Mouse (Mus musculus): ENCODE measurements around the gene Dpep2nb. TPM values are rescaled to one million over a fixed set of nuclear protein-coding genes. Genes with fewer than 3 reads are reported as not detected.
"Not testable (repeated sequence)": the region's sequence is repeated elsewhere in the genome, so short reads cannot be mapped to it uniquely, and the experiment has no call there.

The Dpep2nb gene
- polyA plus RNA-seq, 1 experiment from 2014 or later, result not detected

DNA sequence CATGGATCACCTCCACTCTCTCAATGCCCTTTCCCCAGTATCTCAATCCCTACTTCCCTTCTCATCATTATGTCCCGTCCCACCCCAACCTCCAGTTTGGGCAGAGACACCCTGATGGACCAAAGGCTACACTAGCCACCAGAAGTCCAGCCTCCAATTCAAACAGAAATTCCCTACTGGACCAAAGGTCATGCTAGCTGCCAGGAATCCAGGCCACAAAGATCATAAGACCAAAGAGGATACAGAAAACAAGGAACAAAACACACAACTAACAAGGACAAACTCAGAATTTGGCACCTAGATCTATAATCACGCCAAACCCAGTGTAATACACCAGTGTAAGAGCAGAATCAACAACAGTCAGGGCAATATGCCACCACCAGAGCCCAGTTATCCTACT is 6.8 kb downstream of the Dpep2nb start:
- H3K27me3 ChIP-seq (replicated peaks; ENCODE audit: control insufficient read depth, insufficient read depth, low read length), result no peaks in the 10 kb centered on the region
- DNase-seq (ENCODE audit: low spot score) (no peak), ATAC-seq (no peak)
- H3K4me3 ChIP-seq (ENCODE audit: low read depth, low read length), result no peak overlapping the region
- no peak overlapping the region for H3K9ac ChIP-seq (ENCODE audit: low read length)
- no peaks in the 10 kb centered on the region for H3K4me1 ChIP-seq (ENCODE audit: control insufficient read depth, insufficient read depth, low read length)
- H3K4me2 ChIP-seq (ENCODE audit: low read length), result no peak overlapping the region
- WGBS, result 83% methylated on average over 2 of the region's 2 CpGs
- no peaks in the 10 kb centered on the region for H3K9me3 ChIP-seq (replicated peaks; ENCODE audit: control insufficient read depth, low read length)
- no peaks in the 10 kb centered on the region for H3K36me3 ChIP-seq (ENCODE audit: control insufficient read depth, insufficient read depth, low read length)
- no peak overlapping the region for H3K27ac ChIP-seq (ENCODE audit: low read depth, low read length)

DNA sequence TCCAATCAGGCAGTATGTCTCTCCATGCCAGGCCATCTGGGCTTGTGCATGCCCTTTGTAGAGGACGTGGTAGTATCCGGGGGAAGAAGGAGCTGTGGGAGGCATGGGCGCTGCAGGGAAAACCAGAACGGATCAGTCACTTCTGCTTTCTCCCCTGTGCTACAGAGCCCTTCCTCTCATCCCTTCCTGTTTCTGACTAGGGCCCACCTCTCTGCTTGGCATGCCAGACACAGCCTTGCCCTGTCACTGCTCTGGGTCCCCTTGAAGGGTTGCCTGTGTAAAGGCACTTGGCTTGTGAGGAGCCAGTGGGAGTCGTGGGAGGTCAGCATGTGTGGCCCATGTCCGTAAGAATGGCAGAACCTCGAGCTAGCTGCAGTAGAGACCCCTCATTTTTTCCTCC is 9.4 kb downstream of the Dpep2nb start:
- H3K9me3 ChIP-seq (replicated peaks; ENCODE audit: control insufficient read depth, low read length), result no peaks in the 10 kb centered on the region
- DNase-seq (ENCODE audit: low spot score) (no peak), ATAC-seq (no peak)
- H3K27me3 ChIP-seq (replicated peaks; ENCODE audit: control insufficient read depth, insufficient read depth, low read length), result no peaks in the 10 kb centered on the region
- H3K4me1 ChIP-seq (ENCODE audit: control insufficient read depth, insufficient read depth, low read length), result no peaks in the 10 kb centered on the region
- no peak overlapping the region for H3K4me3 ChIP-seq (ENCODE audit: low read depth, low read length)
- WGBS, result 73% methylated on average over 7 of the region's 7 CpGs
- H3K36me3 ChIP-seq (ENCODE audit: control insufficient read depth, insufficient read depth, low read length), result no peaks in the 10 kb centered on the region
- H3K27ac ChIP-seq (ENCODE audit: low read depth, low read length), result no peak overlapping the region
- no peak overlapping the region for H3K4me2 ChIP-seq (ENCODE audit: low read length)
- H3K9ac ChIP-seq (ENCODE audit: low read length), result no peak overlapping the region

DNA sequence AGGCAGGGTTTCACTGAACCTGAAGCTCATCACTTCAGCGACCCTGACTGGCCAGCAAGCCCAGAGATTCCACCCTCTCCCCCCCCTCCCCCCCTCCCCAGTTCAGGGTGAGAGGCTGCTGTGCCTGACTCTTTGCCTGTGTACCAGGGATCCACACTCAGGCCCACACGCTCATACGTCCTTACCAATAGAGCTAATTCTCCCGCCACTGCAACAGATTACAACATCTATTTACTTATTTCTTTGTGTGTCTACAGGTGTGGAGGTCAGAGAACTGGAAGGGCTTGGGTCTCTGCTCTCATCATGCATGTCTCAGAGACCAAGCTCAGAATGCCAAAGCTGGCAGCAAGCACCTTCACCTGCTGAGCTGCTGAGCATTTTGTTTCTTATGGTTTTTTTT is 12.5 kb downstream of the Dpep2nb start:
- WGBS, result 62% methylated on average over 4 of the region's 4 CpGs
- Histone ChIP-seq H3K27ac (ENCODE audit: low read depth, low read length) (no peak overlapping the region), H3K9me3 (replicated peaks; ENCODE audit: control insufficient read depth, low read length) (no peaks in the 10 kb centered on the region), H3K36me3 (ENCODE audit: control insufficient read depth, insufficient read depth, low read length) (no peaks in the 10 kb centered on the region), H3K4me3 (ENCODE audit: low read depth, low read length) (no peak overlapping the region), H3K4me2 (ENCODE audit: low read length) (no peak overlapping the region), H3K9ac (ENCODE audit: low read length) (no peak overlapping the region), H3K27me3 (replicated peaks; ENCODE audit: control insufficient read depth, insufficient read depth, low read length) (no peaks in the 10 kb centered on the region), H3K4me1 (ENCODE audit: control insufficient read depth, insufficient read depth, low read length) (no peaks in the 10 kb centered on the region)
- no peak for DNase-seq (ENCODE audit: low spot score)
- no peak for ATAC-seq

DNA sequence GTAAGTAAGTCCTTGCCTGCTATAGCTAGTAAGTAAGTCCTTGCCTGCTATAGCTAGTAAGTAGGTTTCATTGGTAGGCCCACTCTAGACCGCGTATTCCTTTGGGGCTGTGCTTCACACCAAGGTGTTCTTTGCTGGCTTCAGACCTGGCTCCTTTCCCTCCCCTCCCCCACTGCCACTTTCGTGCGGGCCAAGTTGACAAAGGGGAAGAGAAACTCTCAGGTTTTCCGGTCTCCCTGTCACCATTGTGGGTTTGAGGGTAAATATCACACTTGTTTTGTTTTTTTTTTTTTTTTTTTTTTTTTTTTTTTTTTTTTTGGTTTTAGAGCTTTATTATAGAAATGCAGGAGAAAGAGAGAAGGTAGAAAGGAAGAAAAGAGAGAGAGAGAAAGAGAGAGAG is 13.3 kb downstream of the Dpep2nb start:
- no peak overlapping the region for H3K4me3 ChIP-seq (ENCODE audit: low read depth, low read length)
- H3K9me3 ChIP-seq (replicated peaks; ENCODE audit: control insufficient read depth, low read length), result no peaks in the 10 kb centered on the region
- H3K9ac ChIP-seq (ENCODE audit: low read length), result no peak overlapping the region
- no peaks in the 10 kb centered on the region for H3K27me3 ChIP-seq (replicated peaks; ENCODE audit: control insufficient read depth, insufficient read depth, low read length)
- no peak overlapping the region for H3K4me2 ChIP-seq (ENCODE audit: low read length)
- no peaks in the 10 kb centered on the region for H3K36me3 ChIP-seq (ENCODE audit: control insufficient read depth, insufficient read depth, low read length)
- WGBS, result 82% methylated on average over 5 of the region's 5 CpGs
- DNase-seq (ENCODE audit: low spot score) (no peak), ATAC-seq (no peak)
- H3K4me1 ChIP-seq (ENCODE audit: control insufficient read depth, insufficient read depth, low read length), result no peaks in the 10 kb centered on the region
- H3K27ac ChIP-seq (ENCODE audit: low read depth, low read length), result no peak overlapping the region

DNA sequence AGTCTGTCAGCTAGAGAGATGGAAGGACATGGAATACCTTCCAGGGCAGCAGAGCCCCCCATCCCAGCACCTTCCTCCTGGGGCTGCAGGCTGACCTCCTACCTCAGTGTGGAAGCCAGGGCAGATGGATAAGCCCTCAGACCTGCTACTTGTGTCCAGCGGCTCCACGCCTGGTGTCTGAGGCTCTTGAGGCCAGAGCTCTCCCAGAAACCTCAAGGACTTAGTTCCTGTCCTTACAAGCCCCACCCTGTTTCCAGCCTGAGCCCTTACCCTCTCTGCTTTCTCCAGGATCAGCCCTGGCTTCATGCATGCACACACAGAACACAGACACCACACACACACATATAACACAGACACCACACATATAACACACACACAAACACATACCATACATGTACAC is 14.2 kb downstream of the Dpep2nb start:
- Histone ChIP-seq H3K4me3 (ENCODE audit: low read depth, low read length) (no peak overlapping the region), H3K9me3 (replicated peaks; ENCODE audit: control insufficient read depth, low read length) (no peaks in the 10 kb centered on the region), H3K9ac (ENCODE audit: low read length) (no peak overlapping the region), H3K36me3 (ENCODE audit: control insufficient read depth, insufficient read depth, low read length) (no peaks in the 10 kb centered on the region), H3K27ac (ENCODE audit: low read depth, low read length) (no peak overlapping the region), H3K27me3 (replicated peaks; ENCODE audit: control insufficient read depth, insufficient read depth, low read length) (no peaks in the 10 kb centered on the region), H3K4me2 (ENCODE audit: low read length) (no peak overlapping the region), H3K4me1 (ENCODE audit: control insufficient read depth, insufficient read depth, low read length) (no peaks in the 10 kb centered on the region)
- WGBS, result 89% methylated on average over 2 of the region's 2 CpGs
- no peak for DNase-seq (ENCODE audit: low spot score)
- ATAC-seq, result no peak

DNA sequence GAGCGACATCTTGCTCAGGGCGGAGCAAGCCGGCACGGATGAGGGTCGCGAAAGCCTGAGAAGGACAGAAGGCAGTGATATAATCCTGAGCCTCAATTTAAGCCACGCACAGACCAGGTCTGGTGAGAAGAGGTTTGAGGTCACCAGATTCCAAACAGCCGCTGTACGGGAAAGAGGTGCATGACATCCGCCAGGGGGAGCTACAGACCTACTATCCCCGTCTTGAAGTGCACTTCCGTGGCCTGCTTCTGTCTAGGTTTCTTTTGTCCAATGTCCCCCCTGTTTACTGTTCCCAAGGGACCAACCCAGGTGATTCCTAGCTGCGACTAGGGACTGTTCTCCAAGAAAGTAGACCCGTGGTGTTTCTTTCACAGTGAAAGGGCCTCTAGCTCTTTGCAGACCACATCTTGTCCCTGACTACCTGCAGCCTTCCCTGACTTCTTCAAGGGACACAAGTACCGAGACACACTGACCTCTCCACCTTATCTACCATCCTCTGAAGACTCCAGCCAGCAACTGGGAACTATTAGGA is 14.9 kb downstream of the Dpep2nb start, which contains the start of gene Dus2:
TSS of gene Dus2 (plus strand) at position 482 of the 532 bp plus-strand sequence.
- Histone ChIP-seq H3K4me1 (ENCODE audit: control insufficient read depth, insufficient read depth, low read length) (no peaks in the 10 kb centered on the region), H3K9ac (ENCODE audit: low read length) (peak within 1 kb of the TSS; percentile 29; the same call in 1 of the 2 replicates), H3K27me3 (replicated peaks; ENCODE audit: control insufficient read depth, insufficient read depth, low read length) (no peaks in the 10 kb centered on the region), H3K27ac (ENCODE audit: low read depth, low read length) (no peak within 1 kb of the TSS), H3K9me3 (replicated peaks; ENCODE audit: control insufficient read depth, low read length) (no peaks in the 10 kb centered on the region), H3K4me2 (ENCODE audit: low read length) (peak within 1 kb of the TSS; percentile 16; the same call in 1 of the 2 replicates), H3K4me3 (ENCODE audit: low read depth, low read length) (no peak within 1 kb of the TSS), H3K36me3 (ENCODE audit: control insufficient read depth, insufficient read depth, low read length) (no peaks in the 10 kb centered on the region)
- DNase-seq (ENCODE audit: low spot score) (peak; percentile 86), ATAC-seq (peak; percentile 77)
- WGBS, result 14% methylated on average over 15 of the region's 15 CpGs

DNA sequence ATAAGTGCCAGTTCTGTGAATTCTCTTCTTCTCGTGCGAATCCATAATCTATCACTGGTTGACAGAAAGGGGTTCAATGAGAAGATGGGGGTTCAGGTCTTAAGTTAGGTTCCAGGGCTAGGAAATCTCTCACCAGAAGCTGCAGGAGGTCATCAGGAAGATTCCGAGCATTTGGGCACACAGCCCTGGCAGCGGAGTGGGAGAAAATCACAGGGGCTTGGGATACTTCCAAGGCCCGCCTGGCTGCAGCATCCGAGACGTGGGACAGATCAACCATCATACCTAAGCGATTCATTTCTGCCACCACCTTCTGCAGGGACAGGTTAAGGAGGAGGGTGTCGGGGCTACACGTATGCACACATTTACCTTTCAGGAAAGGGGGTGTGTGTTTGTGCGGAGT is 17.2 kb downstream of the Dpep2nb start:
- Histone ChIP-seq H3K9me3 (replicated peaks; ENCODE audit: control insufficient read depth, low read length) (no peaks in the 10 kb centered on the region), H3K4me1 (ENCODE audit: control insufficient read depth, insufficient read depth, low read length) (no peaks in the 10 kb centered on the region), H3K27me3 (replicated peaks; ENCODE audit: control insufficient read depth, insufficient read depth, low read length) (no peaks in the 10 kb centered on the region), H3K9ac (ENCODE audit: low read length) (no peak overlapping the region), H3K4me3 (ENCODE audit: low read depth, low read length) (no peak overlapping the region), H3K27ac (ENCODE audit: low read depth, low read length) (no peak overlapping the region), H3K36me3 (ENCODE audit: control insufficient read depth, insufficient read depth, low read length) (no peaks in the 10 kb centered on the region), H3K4me2 (ENCODE audit: low read length) (no peak overlapping the region)
- 84% methylated on average over 11 of the region's 11 CpGs for WGBS
- no peak for DNase-seq (ENCODE audit: low spot score)
- no peak for ATAC-seq

DNA sequence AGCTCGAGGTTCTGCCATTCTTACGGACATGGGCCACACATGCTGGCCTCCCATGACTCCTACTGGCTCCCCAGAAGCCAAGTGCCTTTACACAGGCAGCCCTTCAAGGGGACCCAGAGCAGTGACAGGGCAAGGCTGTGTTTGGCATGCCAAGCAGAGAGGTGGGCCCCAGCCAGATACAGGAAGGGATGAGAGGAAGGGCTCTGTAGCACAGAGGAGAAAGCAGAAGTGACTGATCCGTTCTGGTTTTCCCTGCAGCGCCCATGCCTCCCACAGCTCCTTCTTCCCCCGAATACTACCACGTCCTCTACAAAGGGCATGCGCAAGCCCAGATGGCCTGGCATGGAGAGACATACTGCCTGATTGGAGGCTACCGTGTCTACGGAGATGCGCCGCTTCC is 22.4 kb downstream of the Dpep2nb start:
- not testable (repeated sequence) for ATAC-seq; H3K4me3 ChIP-seq (ENCODE audit: low read depth, low read length); H3K4me1 ChIP-seq (ENCODE audit: control insufficient read depth, insufficient read depth, low read length); H3K4me2 ChIP-seq (ENCODE audit: low read length); H3K27ac ChIP-seq (ENCODE audit: low read depth, low read length); DNase-seq (ENCODE audit: low spot score); H3K9me3 ChIP-seq (replicated peaks; ENCODE audit: control insufficient read depth, low read length); H3K36me3 ChIP-seq (ENCODE audit: control insufficient read depth, insufficient read depth, low read length); H3K27me3 ChIP-seq (replicated peaks; ENCODE audit: control insufficient read depth, insufficient read depth, low read length); H3K9ac ChIP-seq (ENCODE audit: low read length)
- 88% methylated on average over 11 of the region's 11 CpGs for WGBS

DNA sequence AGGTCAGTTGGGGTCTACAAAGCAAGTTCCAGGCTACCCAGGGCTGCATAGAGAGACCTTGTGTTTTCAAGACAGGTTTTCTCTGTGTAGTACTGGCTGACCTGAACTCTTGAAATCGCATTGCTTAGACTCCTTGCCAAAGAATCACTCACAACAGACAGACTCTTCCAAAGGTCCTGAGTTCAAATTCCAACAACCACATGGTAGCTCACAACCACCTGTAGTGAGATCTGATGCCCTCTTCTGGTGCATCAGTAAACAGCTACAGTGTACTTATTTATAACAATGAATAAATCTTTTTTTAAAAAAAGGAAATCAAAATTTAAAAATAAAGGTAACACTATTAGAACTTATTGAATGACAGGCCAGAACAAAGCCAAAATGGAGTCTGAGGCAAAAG is 24.6 kb downstream of the Dpep2nb start:
- Histone ChIP-seq H3K4me3 (ENCODE audit: low read depth, low read length) (no peak overlapping the region), H3K4me1 (ENCODE audit: control insufficient read depth, insufficient read depth, low read length) (no peaks in the 10 kb centered on the region), H3K36me3 (ENCODE audit: control insufficient read depth, insufficient read depth, low read length) (no peaks in the 10 kb centered on the region), H3K4me2 (ENCODE audit: low read length) (no peak overlapping the region), H3K9ac (ENCODE audit: low read length) (no peak overlapping the region), H3K27ac (ENCODE audit: low read depth, low read length) (no peak overlapping the region), H3K9me3 (replicated peaks; ENCODE audit: control insufficient read depth, low read length) (no peaks in the 10 kb centered on the region), H3K27me3 (replicated peaks; ENCODE audit: control insufficient read depth, insufficient read depth, low read length) (no peaks in the 10 kb centered on the region)
- no peak for DNase-seq (ENCODE audit: low spot score)
- 88% methylated on average over 1 of the region's 1 CpGs for WGBS
- ATAC-seq, result no peak
